ENCODE assay signal across 30 mouse cellular contexts in the genomic region with DNA sequence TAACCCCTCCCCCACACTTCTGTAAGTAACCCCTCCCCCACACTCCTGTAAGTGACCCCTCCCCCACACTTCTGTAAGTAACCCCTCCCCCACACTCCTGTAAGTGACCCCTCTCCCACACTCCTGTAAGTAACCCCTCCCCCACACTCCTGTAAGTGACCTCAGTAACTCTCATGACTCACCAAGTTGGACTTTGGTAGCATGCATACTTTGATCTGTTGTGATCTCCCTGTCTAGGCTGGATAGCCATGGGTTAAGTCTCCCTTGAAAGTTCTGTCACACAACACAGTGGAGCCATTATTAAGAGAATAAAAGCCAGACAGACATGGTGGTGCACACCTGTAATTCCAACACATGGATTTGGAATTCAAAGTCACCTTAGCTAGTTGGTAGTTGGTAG. TPM values are rescaled to one million over a fixed set of nuclear protein-coding genes. Genes with fewer than 3 reads are reported as not detected.
DNase-seq lines count a peak whose midpoint lies in the region; ATAC-seq and TF ChIP-seq lines count a peak whose summit lies in the region.
"Had no signal": no experiment of that assay in that cellular context is flagged by ENCODE, and none has a peak within 500 bp of the region (broad histone marks: within the 10 kb centered on the region; RNA-seq: fewer than 3 reads in every experiment).

No protein-coding gene starts in this region.

- no peaks in the 10 kb centered on the region for H3K79me2 ChIP-seq in liver, adult 2 months (ENCODE audit: control insufficient read depth, insufficient read depth, low read length)
- H3K79me2 ChIP-seq in CH12.LX (replicated peaks; ENCODE audit: control insufficient read depth, extremely low read depth, insufficient read depth, poor library complexity, severe bottlenecking), result no peaks in the 10 kb centered on the region

- in situ Hi-C loops in CH12.LX (cut with MboI; ENCODE audit: low pct_ligation_motif_present, low pct_unique_long_range_greater_than_20kb, low sequenced_read_pairs), result loop anchor here (25.0 kb wide), 1 partner anchor 91 kb away; no protein-coding TSS in a partner anchor

- no peak overlapping the region for H3K9ac ChIP-seq in liver, adult 2 months (ENCODE audit: low read depth, low read length)
- H3K9ac ChIP-seq in liver, embryonic 11.5 days (ENCODE audit: low read depth, low read length), result no peak overlapping the region
- no peak overlapping the region for H3K9ac ChIP-seq in CH12.LX (ENCODE audit: insufficient read depth, low read depth)
- no peak overlapping the region for H3K9ac ChIP-seq in neural tube, embryonic 15.5 days (replicated peaks)
- no peak overlapping the region for H3K9ac ChIP-seq in hindbrain, embryonic 11.5 days (ENCODE audit: low read depth, low read length)
- H3K9ac ChIP-seq: embryonic facial prominence, embryonic 13.5 days; limb, embryonic 15.5 days; stomach, embryonic 15.5 days had no signal

- H3K4me2 ChIP-seq in liver, embryonic 11.5 days, result no peak overlapping the region
- no peak overlapping the region for H3K4me2 ChIP-seq in CH12.LX (ENCODE audit: insufficient read depth, low read depth, poor library complexity, severe bottlenecking)
- no peak overlapping the region for H3K4me2 ChIP-seq in neural tube, embryonic 15.5 days
- no peak overlapping the region for H3K4me2 ChIP-seq in hindbrain, embryonic 11.5 days (replicated peaks; ENCODE audit: low read depth, low read length)
- H3K4me2 ChIP-seq: embryonic facial prominence, embryonic 13.5 days; limb, embryonic 15.5 days; midbrain, embryonic 11.5 days; stomach, embryonic 15.5 days had no signal

- no peaks in the 10 kb centered on the region for H3K4me1 ChIP-seq in liver, adult 2 months (ENCODE audit: control insufficient read depth, insufficient read depth, low read length)
- H3K4me1 ChIP-seq in liver, embryonic 11.5 days (replicated peaks; ENCODE audit: control insufficient read depth, insufficient read depth, low read length), result peaks cover 6% of the 10 kb centered on the region; the same call in 1 of the 2 replicates
- peaks cover 24 to 53% of the 10 kb centered on the region in 2 experiments for H3K4me1 ChIP-seq in CH12.LX (ENCODE audit: control insufficient read depth in 1 of 2, insufficient read depth in 2 of 2)
- peaks cover 19% of the 10 kb centered on the region for H3K4me1 ChIP-seq in neural tube, embryonic 15.5 days
- H3K4me1 ChIP-seq in hindbrain, embryonic 11.5 days (replicated peaks; ENCODE audit: control insufficient read depth, insufficient read depth, low read length), result no peaks in the 10 kb centered on the region
- H3K4me1 ChIP-seq: forebrain, embryonic 10.5 days; limb, embryonic 10.5 days; stomach, embryonic 15.5 days had no signal

- no peak overlapping the region for H3K4me3 ChIP-seq in liver, adult 2 months (ENCODE audit: insufficient read depth, low read depth, low read length)
- H3K4me3 ChIP-seq in liver, embryonic 11.5 days (ENCODE audit: low read depth, low read length), result no peak overlapping the region
- no peak overlapping the region for H3K4me3 ChIP-seq in CH12.LX (replicated peaks in 1 of 3; ENCODE audit: low read depth in 2 of 3, low read length in 2 of 3, poor library complexity in 1 of 3)
- H3K4me3 ChIP-seq in neural tube, embryonic 15.5 days (replicated peaks), result no peak overlapping the region
- H3K4me3 ChIP-seq in hindbrain, embryonic 11.5 days (ENCODE audit: low read depth, low read length), result no peak overlapping the region
- H3K4me3 ChIP-seq: embryonic facial prominence, embryonic 13.5 days; forebrain, embryonic 10.5 days; gastrocnemius, adult 2 months; heart, adult 2 months; hindbrain, embryonic 10.5 days; limb, embryonic 10.5 days; limb, embryonic 15.5 days; stomach, embryonic 15.5 days had no signal

- no peak for TF ChIP-seq CTCF in liver, adult 2 months (IDR thresholded peaks at IDR 0.05; ENCODE audit: low read depth, low read length)
- TF ChIP-seq CTCF in CH12.LX (conservative IDR thresholded peaks at IDR 0.05 in 1 of 2, IDR thresholded peaks at IDR 0.05 in 1 of 2; ENCODE audit: low read depth in 2 of 2, low read length in 2 of 2), result no peak

- no peak for TF ChIP-seq POLR2A in liver, adult 2 months (IDR thresholded peaks at IDR 0.05; ENCODE audit: extremely low read depth, insufficient read depth, low read length)
- TF ChIP-seq POLR2A in CH12.LX (IDR thresholded peaks at IDR 0.05; ENCODE audit: low read depth, low read length), result no peak

- DNase-seq in kidney, adult 11 months, result peak; percentile 46
- no peak for DNase-seq in kidney, adult 18-20 months
- DNase-seq in liver, adult 2 months (ENCODE audit: extremely low read depth, low read depth, low spot score), result peak; percentile 13
- no peak for DNase-seq in liver, embryonic 11.5 days (ENCODE audit: low spot score)
- DNase-seq in CH12.LX (ENCODE audit: extremely low read depth), result no peak
- peak; percentile 42 for DNase-seq in induced T-regulatory cell, adult 2 months (ENCODE audit: low read depth)
- no peak for DNase-seq in hindbrain, embryonic 11.5 days (ENCODE audit: low spot score)
- DNase-seq: adrenal gland, postnatal 25 days; cerebellum, adult 18-20 months; cerebellum, postnatal 10 days; gastrocnemius, adult 2 months; gastrocnemius, postnatal 36 days; heart, adult 2 months; heart, postnatal 14 days; layer of hippocampus, adult 9-11 months; lung, postnatal 36 days; thymus, postnatal 14 days had no signal

- no peak overlapping the region for H3K27ac ChIP-seq in liver, adult 2 months (replicated peaks; ENCODE audit: insufficient read depth, low read depth, low read length)
- H3K27ac ChIP-seq in liver, embryonic 11.5 days (ENCODE audit: low read depth, low read length), result no peak overlapping the region
- no peak overlapping the region for H3K27ac ChIP-seq in CH12.LX (ENCODE audit: insufficient read depth, low read depth)
- H3K27ac ChIP-seq in neural tube, embryonic 15.5 days (replicated peaks), result no peak overlapping the region
- no peak overlapping the region for H3K27ac ChIP-seq in hindbrain, embryonic 11.5 days (ENCODE audit: low read depth, low read length)
- H3K27ac ChIP-seq: embryonic facial prominence, embryonic 13.5 days; forebrain, embryonic 10.5 days; gastrocnemius, adult 2 months; heart, adult 2 months; hindbrain, embryonic 10.5 days; limb, embryonic 10.5 days; limb, embryonic 15.5 days; stomach, embryonic 15.5 days had no signal

- TF ChIP-seq EP300 in CH12.LX (IDR thresholded peaks at IDR 0.05; ENCODE audit: low read length), result no peak

- no peaks in the 10 kb centered on the region for H3K27me3 ChIP-seq in liver, adult 2 months (ENCODE audit: control insufficient read depth, insufficient read depth, low read length)
- H3K27me3 ChIP-seq in liver, embryonic 11.5 days (replicated peaks; ENCODE audit: control insufficient read depth, insufficient read depth, low read length), result no peaks in the 10 kb centered on the region
- no peaks in the 10 kb centered on the region for H3K27me3 ChIP-seq in CH12.LX (replicated peaks)
- H3K27me3 ChIP-seq in neural tube, embryonic 15.5 days (replicated peaks), result no peaks in the 10 kb centered on the region
- no peaks in the 10 kb centered on the region for H3K27me3 ChIP-seq in hindbrain, embryonic 11.5 days (ENCODE audit: control insufficient read depth, insufficient read depth, low read length)
- H3K27me3 ChIP-seq: embryonic facial prominence, embryonic 13.5 days; limb, embryonic 15.5 days; Patski; stomach, embryonic 15.5 days had no signal

- no peaks in the 10 kb centered on the region for H3K9me3 ChIP-seq in liver, embryonic 11.5 days (ENCODE audit: control insufficient read depth, low read length)
- no peaks in the 10 kb centered on the region for H3K9me3 ChIP-seq in CH12.LX (replicated peaks; ENCODE audit: low read length)
- H3K9me3 ChIP-seq in neural tube, embryonic 15.5 days (replicated peaks), result no peaks in the 10 kb centered on the region
- no peaks in the 10 kb centered on the region for H3K9me3 ChIP-seq in hindbrain, embryonic 11.5 days (ENCODE audit: control insufficient read depth, low read length)
- H3K9me3 ChIP-seq: embryonic facial prominence, embryonic 13.5 days; forebrain, embryonic 10.5 days; hindbrain, embryonic 10.5 days; limb, embryonic 10.5 days; limb, embryonic 15.5 days; stomach, embryonic 15.5 days had no signal

- H3K36me3 ChIP-seq in liver, adult 2 months (ENCODE audit: control insufficient read depth, insufficient read depth, low read length), result no peaks in the 10 kb centered on the region
- H3K36me3 ChIP-seq in liver, embryonic 11.5 days (ENCODE audit: control insufficient read depth, insufficient read depth, low read length), result no peaks in the 10 kb centered on the region
- no peaks in the 10 kb centered on the region for H3K36me3 ChIP-seq in CH12.LX (replicated peaks in 1 of 2; ENCODE audit: control insufficient read depth in 1 of 2, insufficient read depth in 1 of 2, low read length in 1 of 2)
- H3K36me3 ChIP-seq in neural tube, embryonic 15.5 days, result 0 out of 2 replicates have a peak, but pooled peaks cover 5% of the 10 kb centered on the region
- H3K36me3 ChIP-seq in hindbrain, embryonic 11.5 days (ENCODE audit: control insufficient read depth, insufficient read depth, low read length), result no peaks in the 10 kb centered on the region
- H3K36me3 ChIP-seq: embryonic facial prominence, embryonic 13.5 days; forebrain, embryonic 10.5 days; limb, embryonic 10.5 days; limb, embryonic 15.5 days; stomach, embryonic 15.5 days had no signal

- no peak for ATAC-seq in liver, embryonic 11.5 days (replicated peaks; ENCODE audit: low FRiP score)
- no peak for ATAC-seq in neural tube, embryonic 15.5 days (ENCODE audit: low FRiP score)
- ATAC-seq in hindbrain, embryonic 11.5 days (ENCODE audit: low FRiP score), result no peak
- ATAC-seq: forebrain, embryonic 16.5 days; hindbrain, embryonic 16.5 days; midbrain, embryonic 16.5 days; Patski had no signal

- no peak for TF ChIP-seq RAD21 in CH12.LX (IDR thresholded peaks at IDR 0.05; ENCODE audit: low read depth, low read length)

- dilution Hi-C loops in CH12.LX (cut with MboI; ENCODE audit: extremely low pct_ligation_motif_present, extremely low pct_unique_long_range_greater_than_20kb, low sequenced_read_pairs), result no loop called here

TF ChIP-seq in CH12.LX, 34 proteins besides CTCF, POLR2A, EP300 and RAD21:
- TF ChIP-seq MAX (IDR thresholded peaks at IDR 0.05; ENCODE audit: low read length) (no peak), CHD2 (IDR thresholded peaks at IDR 0.05; ENCODE audit: low read length) (peak; percentile 74)

RNA-seq across cellular contexts. Expression of a gene that starts 11.1 kb away (rescaled TPM):
- total RNA-seq in liver, adult 2 months (2014; rRNA removed), result under 0.01 TPM in 2 replicates
- 0.01 and 0.02 TPM in 2 replicates for polyA plus RNA-seq in liver, adult 2 months (2012; rRNA removed)
- polyA plus RNA-seq in liver, embryonic 11.5 days (2014; fragmentation: Nextera tagmentation; extraction: Ambion mirVana), result 1.2 and 2.1 TPM in 2 replicates
- total RNA-seq in CH12.LX (2012; rRNA removed), result 0.04 and 0.13 TPM in 2 replicates
- total RNA-seq in CH12.LX (2014; rRNA removed), result 0.20 and 0.22 TPM in 2 replicates
- 0.31 and 0.51 TPM in 2 replicates for polyA plus RNA-seq in CH12.LX (2012; ENCODE audit: insufficient read length, low read depth)
- 6.6 and 8.6 TPM in 2 replicates for polyA plus RNA-seq in neural tube, embryonic 15.5 days (2015; fragmentation: Nextera tagmentation; extraction: Ambion mirVana)
- polyA plus RNA-seq in hindbrain, embryonic 11.5 days (2014; fragmentation: Nextera tagmentation; extraction: Ambion mirVana), result 5.1 and 6.3 TPM in 2 replicates
- total RNA-seq: MEL had no signal

Comparison
In these comparisons a context has a peak if more than half of its experiments do, and no peak if none do; other contexts are left out.
1. DNase-seq: peak in kidney, adult 11 months (single experiment), liver, adult 2 months (single experiment) and induced T-regulatory cell, adult 2 months (single experiment); none in kidney, adult 18-20 months (single experiment), liver, embryonic 11.5 days (single experiment), CH12.LX (single experiment) and hindbrain, embryonic 11.5 days (single experiment).